Mouse (Mus musculus) hindbrain, embryonic 11.5 days (tissue): Measurements from ENCODE around the gene Ints1. TPM values are rescaled to one million over a fixed set of nuclear protein-coding genes. Genes with fewer than 3 reads are reported as not detected.

Experiments used
- ATAC-seq: fragments of 200-750 bp; cut with Nextera tagmentation; 2 replicates; pipeline ENCODE4 v1.8.0; 2017; ENCODE audit warnings: mild to moderate bottlenecking, moderate TSS enrichment, moderate library complexity; ENCODE audit not compliant: low FRiP score
- DNase-seq: peaks from one replicate; pipeline ENCODE4 v3.0.0-alpha.2; 2015; ENCODE audit warnings: low spot score
- H3K27ac ChIP-seq: fragments of 300-500 bp; sonication (generic); 2 replicates; pipeline ENCODE4 v1.5.1; 2014; ENCODE audit warnings: mild to moderate bottlenecking, low read depth, low read length
- H3K27me3 ChIP-seq: fragments of 300-500 bp; sonication (generic); 2 replicates; pipeline ENCODE4 v1.6.1; 2014; ENCODE audit warnings: mild to moderate bottlenecking, low read length, moderate library complexity, mixed read lengths; ENCODE audit not compliant: control insufficient read depth, insufficient read depth
- H3K36me3 ChIP-seq: fragments of 300-500 bp; sonication (generic); 2 replicates; pipeline ENCODE4 v1.6.1; 2014; ENCODE audit warnings: mild to moderate bottlenecking, low read length, moderate library complexity, mixed read lengths; ENCODE audit not compliant: control insufficient read depth, insufficient read depth
- H3K4me1 ChIP-seq: fragments of 300-500 bp; sonication (generic); replicated peaks from 2 replicates; pipeline ENCODE4 v1.6.1; 2014; ENCODE audit warnings: low read length, mixed read lengths; ENCODE audit not compliant: control insufficient read depth, insufficient read depth
- H3K4me2 ChIP-seq: fragments of 300-500 bp; sonication (generic); replicated peaks from 2 replicates; pipeline ENCODE4 v1.6.1; 2014; ENCODE audit warnings: mild to moderate bottlenecking, low read depth, low read length
- H3K4me3 ChIP-seq: fragments of 300-500 bp; sonication (generic); 2 replicates; pipeline ENCODE4 v1.5.1; 2014; ENCODE audit warnings: low read depth, low read length
- H3K9ac ChIP-seq: fragments of 300-500 bp; sonication (generic); 2 replicates; pipeline ENCODE4 v1.6.1; 2014; ENCODE audit warnings: low read depth, low read length
- H3K9me3 ChIP-seq: fragments of 300-500 bp; sonication (generic); 2 replicates; pipeline ENCODE4 v1.6.1; 2016; ENCODE audit warnings: low read length; ENCODE audit not compliant: control insufficient read depth
- WGBS: fragments of 180-500 bp; shearing (Covaris S2); extraction: QIAGEN DNeasy Blood & Tissue Kit; methylation state at CpG from one replicate; pipeline ENCODE4 v1.1.7; 2014; 5-methylcytosine and 5-hydroxymethylcytosine counted together
- polyA plus RNA-seq: library from polyadenylated mRNA; unstranded; fragments of >200 nt; fragmentation: Nextera tagmentation; extraction: Ambion mirVana; gene quantifications from 2 replicates; pipeline ENCODE4 v1.2.1, GENCODE M21; 2014

Ints1 gene
- polyA plus RNA-seq, 1 experiment from 2014 or later: 26.3 TPM

- H3K9me3 ChIP-seq: no peaks in the 10 kb centered on the region
- peaks cover 3% of the 10 kb centered on the region; the same call in 1 of the 2 replicates for H3K27me3 ChIP-seq
- no peaks in the 10 kb centered on the region for H3K36me3 ChIP-seq
- H3K27ac ChIP-seq: no peak within 1 kb of the TSS
- H3K4me1 ChIP-seq: peaks cover 3% of the 10 kb centered on the region
- DNase-seq (peak; percentile 96), ATAC-seq (peak; percentile 90)
- H3K4me3 ChIP-seq: peak within 1 kb of the TSS; percentile 87
- peak within 1 kb of the TSS; percentile 100 for H3K4me2 ChIP-seq
- WGBS: under 1% methylated on average over 77 of the region's 92 CpGs
- H3K9ac ChIP-seq: peak within 1 kb of the TSS; percentile 66
These were observed 16.0 kb upstream of the Ints1 start, which contains the start of gene Mafk for GRCm38 (mm10) chr5:139791227-139792158. Mafk (plus strand) TSS chr5:139791513.

DNA sequence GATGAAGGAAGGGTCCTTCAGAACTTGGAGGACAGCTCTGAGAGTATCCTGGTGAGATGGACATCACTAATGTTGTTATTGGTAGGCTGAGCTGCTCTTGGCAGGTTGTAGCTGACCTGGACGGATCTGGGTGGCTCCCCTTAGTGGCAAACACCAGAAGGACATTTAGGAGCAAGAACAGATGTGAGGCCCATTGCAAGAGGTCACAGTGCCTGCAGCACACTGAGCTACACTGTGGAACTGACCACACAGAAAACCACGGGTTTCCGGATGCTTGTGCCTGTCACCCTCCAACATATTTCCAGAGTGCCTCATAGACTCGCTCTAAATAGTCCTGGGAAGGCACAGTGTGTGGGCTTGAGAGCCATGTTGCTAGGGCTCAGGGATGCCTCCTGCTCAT, 14.0 kb upstream of the Ints1 start:
- ATAC-seq (no peak), DNase-seq (no peak)
- WGBS: 58% methylated on average over 4 of the region's 4 CpGs
- Histone ChIP-seq H3K9ac (no peak overlapping the region), H3K27me3 (peaks cover 3% of the 10 kb centered on the region; the same call in 1 of the 2 replicates), H3K27ac (no peak overlapping the region), H3K9me3 (no peaks in the 10 kb centered on the region), H3K4me2 (no peak overlapping the region), H3K36me3 (no peaks in the 10 kb centered on the region), H3K4me1 (peaks cover 3% of the 10 kb centered on the region), H3K4me3 (no peak overlapping the region)

GRCm38 (mm10) chr5:139781406-139781805, 5.9 kb upstream of the Ints1 start:
- Histone ChIP-seq H3K4me3 (no peak overlapping the region), H3K4me2 (no peak overlapping the region), H3K9ac (no peak overlapping the region), H3K36me3 (no peaks in the 10 kb centered on the region), H3K4me1 (no peaks in the 10 kb centered on the region), H3K9me3 (no peaks in the 10 kb centered on the region), H3K27me3 (no peaks in the 10 kb centered on the region), H3K27ac (no peak overlapping the region)
- DNase-seq (no peak), ATAC-seq (no peak)
- 88% methylated on average over 8 of the region's 8 CpGs for whole genome bisulfite sequencing

DNA sequence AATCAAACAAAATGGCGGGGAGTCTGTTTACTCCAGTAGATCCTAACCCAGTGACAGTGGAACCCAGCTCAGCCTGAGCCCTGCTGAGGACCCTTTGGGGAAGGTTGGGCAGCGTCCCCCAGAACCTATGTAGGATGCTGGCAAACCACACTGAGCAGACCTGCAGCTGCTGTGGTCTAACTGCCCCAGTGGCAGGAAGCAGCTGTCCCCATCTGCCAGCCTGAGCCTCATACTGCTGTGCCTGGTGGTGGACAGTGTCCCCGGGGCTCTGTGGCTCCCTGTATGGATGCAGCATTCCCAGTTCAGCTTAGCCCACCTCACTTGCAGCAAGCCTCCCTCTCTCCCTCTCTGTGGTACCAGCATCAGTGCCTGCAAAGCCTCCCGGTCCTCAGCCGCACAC, 1.5 kb upstream of the Ints1 start:
- no peak overlapping the region for H3K4me3 ChIP-seq
- WGBS: 87% methylated on average over 5 of the region's 5 CpGs
- no peak overlapping the region for H3K27ac ChIP-seq
- no peak for ATAC-seq
- DNase-seq: no peak
- 0 out of 2 replicates have a peak, but pooled peaks cover 6% of the 10 kb centered on the region for H3K36me3 ChIP-seq
- no peak overlapping the region for H3K9ac ChIP-seq
- no peak overlapping the region for H3K4me2 ChIP-seq
- H3K27me3 ChIP-seq: no peaks in the 10 kb centered on the region
- H3K9me3 ChIP-seq: no peaks in the 10 kb centered on the region
- no peaks in the 10 kb centered on the region; the same call in 1 of the 2 replicates for H3K4me1 ChIP-seq

DNA sequence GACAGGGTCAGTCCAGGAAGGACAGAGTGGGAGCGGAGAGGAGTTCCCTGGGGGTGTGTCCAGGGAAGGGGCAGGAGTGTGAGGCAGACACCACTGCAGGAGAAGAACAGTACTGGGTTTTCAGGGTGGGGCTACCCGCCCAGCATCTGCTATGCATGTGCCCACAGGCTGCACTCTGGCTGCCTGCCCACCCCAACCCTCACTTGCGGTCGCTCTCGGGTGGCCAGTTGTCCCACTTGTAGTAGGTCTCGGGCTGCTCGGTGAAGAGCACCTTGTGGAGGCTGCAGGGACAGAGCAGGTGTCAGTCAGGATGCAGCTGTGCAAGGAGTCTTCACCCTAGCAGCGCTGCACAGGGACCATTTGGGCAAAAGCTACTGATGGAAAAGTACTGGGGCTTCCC, 7.3 kb downstream of the Ints1 start:
- Histone ChIP-seq H3K4me2 (no peak overlapping the region), H3K9me3 (no peaks in the 10 kb centered on the region), H3K9ac (no peak overlapping the region), H3K4me3 (no peak overlapping the region), H3K4me1 (no peaks in the 10 kb centered on the region), H3K36me3 (peaks cover 23% of the 10 kb centered on the region), H3K27ac (no peak overlapping the region), H3K27me3 (no peaks in the 10 kb centered on the region)
- no peak for ATAC-seq
- WGBS: 93% methylated on average over 8 of the region's 8 CpGs
- no peak for DNase-seq

- Histone ChIP-seq H3K27ac (no peak overlapping the region), H3K4me1 (no peaks in the 10 kb centered on the region), H3K9ac (no peak overlapping the region), H3K4me2 (no peak overlapping the region), H3K4me3 (no peak overlapping the region), H3K9me3 (no peaks in the 10 kb centered on the region), H3K36me3 (peaks cover 14% of the 10 kb centered on the region; the same call in 1 of the 2 replicates), H3K27me3 (no peaks in the 10 kb centered on the region)
- ATAC-seq (no peak), DNase-seq (peak; percentile 69)
- 75% methylated on average over 11 of the region's 11 CpGs for WGBS
These were observed 11.2 kb downstream of the Ints1 start for GRCm38 (mm10) chr5:139764296-139764695.

GRCm38 (mm10) chr5:139758096-139758495, 17.4 kb downstream of the Ints1 start:
- 87% methylated on average over 16 of the region's 16 CpGs for WGBS
- Histone ChIP-seq H3K9me3 (no peaks in the 10 kb centered on the region), H3K9ac (no peak overlapping the region), H3K27ac (no peak overlapping the region), H3K4me3 (no peak overlapping the region), H3K27me3 (no peaks in the 10 kb centered on the region), H3K4me2 (no peak overlapping the region), H3K36me3 (peaks cover 7% of the 10 kb centered on the region; the same call in 1 of the 2 replicates), H3K4me1 (no peaks in the 10 kb centered on the region)
- no peak for ATAC-seq
- no peak for DNase-seq

- Histone ChIP-seq H3K4me1 (no peaks in the 10 kb centered on the region), H3K4me3 (no peak overlapping the region), H3K27me3 (no peaks in the 10 kb centered on the region), H3K9me3 (no peaks in the 10 kb centered on the region), H3K9ac (no peak overlapping the region), H3K27ac (no peak overlapping the region), H3K36me3 (no peaks in the 10 kb centered on the region), H3K4me2 (no peak overlapping the region)
- WGBS: 92% methylated on average over 2 of the region's 2 CpGs
- no peak for DNase-seq
- no peak for ATAC-seq
These were observed 18.9 kb downstream of the Ints1 start for GRCm38 (mm10) chr5:139756586-139756985.

DNA sequence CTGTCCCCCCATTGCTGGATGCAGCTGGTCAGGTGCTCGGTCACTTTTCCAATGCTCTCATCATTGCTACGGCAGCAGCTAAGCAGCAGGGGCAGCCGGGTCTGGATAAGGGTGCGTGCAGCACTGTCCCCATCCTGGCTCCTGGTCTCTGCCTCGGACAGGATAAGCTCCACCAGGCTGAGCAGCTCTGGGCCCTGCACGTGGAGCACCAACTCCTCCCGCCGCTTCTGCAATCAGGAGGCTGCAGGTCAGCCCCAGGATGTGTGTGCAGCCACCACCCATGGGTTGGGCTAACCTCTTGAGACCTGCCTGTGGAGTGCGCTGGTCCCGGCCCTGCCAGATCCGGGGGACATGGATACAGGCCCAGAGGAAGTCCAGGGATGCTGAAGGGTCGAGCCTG, 19.3 kb downstream of the Ints1 start:
- no peaks in the 10 kb centered on the region for H3K9me3 ChIP-seq
- ATAC-seq: no peak
- no peak overlapping the region for H3K9ac ChIP-seq
- no peaks in the 10 kb centered on the region for H3K4me1 ChIP-seq
- H3K27ac ChIP-seq: no peak overlapping the region
- H3K4me2 ChIP-seq: no peak overlapping the region
- 95% methylated on average over 12 of the region's 12 CpGs for WGBS
- no peak overlapping the region for H3K4me3 ChIP-seq
- H3K36me3 ChIP-seq: no peaks in the 10 kb centered on the region
- no peaks in the 10 kb centered on the region for H3K27me3 ChIP-seq
- DNase-seq: no peak
